9 mouse cellular contexts compared by ENCODE assay signal in genomic region chr17:66352219-66352618, GRCm38 (mm10).
A peak's percentile ranks its signal among the peaks of the same experiment; 100 is the strongest.
DNase-seq lines count a peak whose midpoint lies in the region; ATAC-seq and TF ChIP-seq lines count a peak whose summit lies in the region.
"Had no signal": no experiment of that assay in that cellular context is flagged by ENCODE, and none has a peak within 500 bp of the region (broad histone marks: within the 10 kb centered on the region; RNA-seq: fewer than 3 reads in every experiment).

No protein-coding gene starts in this region.

- DNase-seq in kidney, postnatal 14 days, result peak; percentile 25
- no peak for DNase-seq in kidney, adult 18-20 months
- DNase-seq in brain, embryonic 14.5 days (ENCODE audit: low read depth), result peak; percentile 32
- DNase-seq in lung, postnatal 10 days, result peak; percentile 68
- no peak for DNase-seq in testis, postnatal 10 days (ENCODE audit: low spot score)
- DNase-seq in right cerebral cortex, postnatal 36 days (ENCODE audit: low spot score in 2 of 2), result no peak
- DNase-seq: liver; thymus, postnatal 14 days had no signal

- TF ChIP-seq POLR2A in brain, embryonic 14.5 days (IDR thresholded peaks at IDR 0.05; ENCODE audit: borderline replicate concordance, extremely low read depth, insufficient read depth, insufficient read length, poor library complexity, severe bottlenecking), result no peak

- H3K4me2 ChIP-seq in heart, embryonic 15.5 days, result no peak overlapping the region

- no peaks in the 10 kb centered on the region for H3K27me3 ChIP-seq in heart, embryonic 15.5 days

- peaks cover 14% of the 10 kb centered on the region for H3K4me1 ChIP-seq in heart, embryonic 15.5 days (replicated peaks)

- H3K9ac ChIP-seq in heart, embryonic 15.5 days, result no peak overlapping the region

- 65% methylated on average over 6 of the region's 6 CpGs for WGBS in heart, embryonic 15.5 days

- no peak overlapping the region; the same call in 1 of the 2 replicates for H3K27ac ChIP-seq in heart, embryonic 15.5 days

- H3K4me3 ChIP-seq in heart, embryonic 15.5 days, result no peak overlapping the region

- no peak for TF ChIP-seq CTCF in brain, embryonic 14.5 days (IDR thresholded peaks at IDR 0.05; ENCODE audit: borderline replicate concordance, extremely low read depth, insufficient read depth, insufficient read length)

- H3K36me3 ChIP-seq in heart, embryonic 15.5 days, result no peaks in the 10 kb centered on the region

- ATAC-seq in heart, embryonic 15.5 days (replicated peaks; ENCODE audit: insufficient number of reproducible peaks, insufficient read depth, low FRiP score, low read depth), result peak; percentile 25; the same call in 1 of the 2 replicates

- no peaks in the 10 kb centered on the region for H3K9me3 ChIP-seq in heart, embryonic 15.5 days (replicated peaks)

Comparison
In these comparisons a context has a peak if more than half of its experiments do, and no peak if none do; other contexts are left out.
1. DNase-seq: peak in kidney, postnatal 14 days (single experiment), brain, embryonic 14.5 days (single experiment) and lung, postnatal 10 days (single experiment); none in kidney, adult 18-20 months (single experiment), testis, postnatal 10 days (single experiment) and right cerebral cortex, postnatal 36 days (0 of 2).